Mouse (Mus musculus): ENCODE measurements at regions not wholly inside any gene's neighbourhood (a gene's known extent, or its start where the extent isn't known, plus 50 kb on each side); places are given as distances from the start of the nearest gene placed in this dataset.

DNA sequence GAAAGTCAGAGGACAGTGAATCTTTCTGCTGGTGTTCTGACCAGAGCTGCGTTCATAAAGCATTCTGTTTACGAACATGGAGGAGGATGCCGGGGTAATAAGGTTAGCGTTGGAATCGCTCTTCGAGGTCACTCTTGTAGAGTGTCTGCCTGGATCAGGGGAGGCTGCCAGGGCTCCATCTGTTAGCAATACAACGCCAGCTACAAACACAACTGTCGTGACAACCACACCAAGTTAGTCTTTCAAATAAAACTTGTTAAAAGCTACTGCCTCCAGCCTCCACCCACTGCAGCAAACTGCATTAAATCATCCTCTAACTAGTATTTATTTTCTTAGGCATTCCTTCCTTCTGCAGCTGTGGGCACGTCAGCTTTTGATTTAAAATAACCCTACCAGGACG is 525.0 kb downstream of the 1700129C05Rik start:
- no peak for TF ChIP-seq CTCF (IDR thresholded peaks at IDR 0.05; ENCODE audit: control insufficient read depth, insufficient read depth, insufficient read length)
- TF ChIP-seq MAX (IDR thresholded peaks at IDR 0.05), result no peak
- no peak for TF ChIP-seq USF1 (IDR thresholded peaks at IDR 0.05; ENCODE audit: low read depth)
- TF ChIP-seq FOSL1 (IDR thresholded peaks at IDR 0.05; ENCODE audit: insufficient read depth, low read length, poor library complexity, severe bottlenecking), result no peak

Measured in C2C12 (cell line).